Mouse (Mus musculus) CH12.LX (cell line): ENCODE results near the gene Mrpl54. TPM values are rescaled to one million over a fixed set of nuclear protein-coding genes. Genes with fewer than 3 reads are reported as not detected.

Source experiments
- DNase-seq: peaks from one replicate; pipeline ENCODE4 v3.0.0-alpha.2; 2013; ENCODE audit errors: extremely low read depth
- H3K27ac ChIP-seq: 2 replicates; pipeline ENCODE4 v1.5.1; 2012; ENCODE audit warnings: low read depth, mild to moderate bottlenecking, control low read depth, moderate library complexity; ENCODE audit not compliant: insufficient read depth
- H3K27me3 ChIP-seq: replicated peaks from 2 replicates; pipeline ENCODE3; 2012; ENCODE audit warnings: inconsistent platforms
- H3K36me3 ChIP-seq, 2 experiments: replicated peaks in 1 of 2; 2 replicates each; pipeline versions ENCODE3 to v1.6.1; 2012; ENCODE audit warnings: inconsistent platforms in 1 of 2, low read length in 1 of 2, mild to moderate bottlenecking in 1 of 2, mixed read lengths in 1 of 2, moderate library complexity in 1 of 2; ENCODE audit not compliant: control insufficient read depth in 1 of 2, insufficient read depth in 1 of 2
- H3K4me1 ChIP-seq, 2 experiments: 2 replicates each; pipeline ENCODE4 v1.6.1; 2012; ENCODE audit warnings: inconsistent platforms in 1 of 2, moderate library complexity in 1 of 2; ENCODE audit not compliant: insufficient read depth in 2 of 2, control insufficient read depth in 1 of 2
- H3K4me2 ChIP-seq: 2 replicates; pipeline ENCODE4 v1.6.1; 2012; ENCODE audit warnings: low read depth, mild to moderate bottlenecking, control low read depth; ENCODE audit not compliant: poor library complexity, insufficient read depth, severe bottlenecking
- H3K4me3 ChIP-seq, 3 experiments: fragments of 150-350 bp in 1 of 3; sonication (generic) in 1 of 3; replicated peaks in 1 of 3; 2 replicates each; pipeline versions ENCODE3 to v1.5.1; 2011 to 2012; ENCODE audit warnings: low read depth in 2 of 3, low read length in 2 of 3, mild to moderate bottlenecking in 2 of 3, moderate library complexity in 2 of 3, control low read depth in 1 of 3, improper control_type of control experiment in 1 of 3, inconsistent platforms in 1 of 3, mixed read lengths in 1 of 3; ENCODE audit not compliant: poor library complexity in 1 of 3
- H3K79me2 ChIP-seq: replicated peaks from 2 replicates; pipeline ENCODE4 v1.6.1; 2012; ENCODE audit warnings: mild to moderate bottlenecking, moderate library complexity; ENCODE audit not compliant: control insufficient read depth, poor library complexity, insufficient read depth, severe bottlenecking; ENCODE audit errors: extremely low read depth
- H3K9ac ChIP-seq: 2 replicates; pipeline ENCODE4 v1.6.1; 2012; ENCODE audit warnings: low read depth, mild to moderate bottlenecking, control low read depth, moderate library complexity; ENCODE audit not compliant: insufficient read depth
- H3K9me3 ChIP-seq: replicated peaks from 2 replicates; pipeline ENCODE3; 2012; ENCODE audit warnings: low read length, inconsistent platforms, mixed read lengths
- BHLHE40 ChIP-seq: IDR thresholded peaks from 2 replicates; pipeline ENCODE4 v1.6.1; 2011; ENCODE audit warnings: mild to moderate bottlenecking, low read depth, low read length, improper control_type of control experiment
- CHD1 ChIP-seq: IDR thresholded peaks from 2 replicates; pipeline ENCODE4 v1.6.1; 2012; ENCODE audit warnings: low read depth, low read length, improper control_type of control experiment, inconsistent platforms
- CTCF ChIP-seq, 2 experiments: IDR thresholded peaks in 1 of 2; conservative IDR thresholded peaks in 1 of 2; 2 replicates each; pipeline ENCODE4 v1.5.1; 2011 to 2012; ENCODE audit warnings: low read depth in 2 of 2, low read length in 2 of 2, improper control_type of control experiment in 1 of 2, inconsistent platforms in 1 of 2, mild to moderate bottlenecking in 1 of 2, moderate library complexity in 1 of 2
- E2F4 ChIP-seq: IDR thresholded peaks from 2 replicates; pipeline ENCODE4 v1.6.1; 2011; ENCODE audit warnings: low read depth, low read length, improper control_type of control experiment; ENCODE audit not compliant: insufficient replicate concordance
- ELF1 ChIP-seq: IDR thresholded peaks from 2 replicates; pipeline ENCODE4 v1.6.1; 2014; ENCODE audit warnings: low read depth, mild to moderate bottlenecking, inconsistent platforms, low read length, improper control_type of control experiment
- EP300 ChIP-seq: IDR thresholded peaks from 2 replicates; pipeline ENCODE4 v1.6.1; 2011; ENCODE audit warnings: low read length, improper control_type of control experiment
- ETS1 ChIP-seq: conservative IDR thresholded peaks from 2 replicates; pipeline ENCODE4 v1.6.1; 2012; ENCODE audit warnings: low read depth, mild to moderate bottlenecking, inconsistent platforms, low read length, improper control_type of control experiment, moderate library complexity
- GABPA ChIP-seq: IDR thresholded peaks from 2 replicates; pipeline ENCODE4 v1.6.1; 2012; ENCODE audit warnings: low read depth, low read length, improper control_type of control experiment, inconsistent platforms; ENCODE audit not compliant: insufficient replicate concordance
- HCFC1 ChIP-seq: IDR thresholded peaks from 2 replicates; pipeline ENCODE4 v1.6.1; 2012; ENCODE audit warnings: low read depth, mild to moderate bottlenecking, inconsistent platforms, low read length, improper control_type of control experiment
- IRF4 ChIP-seq: IDR thresholded peaks from 2 replicates; pipeline ENCODE4 v1.6.1; 2014; ENCODE audit warnings: low read depth, mild to moderate bottlenecking, inconsistent platforms, low read length, improper control_type of control experiment
- JUN ChIP-seq: IDR thresholded peaks from 2 replicates; pipeline ENCODE4 v1.6.1; 2011; ENCODE audit warnings: low read depth, mild to moderate bottlenecking, low read length, improper control_type of control experiment, moderate library complexity; ENCODE audit not compliant: insufficient read depth
- JUND ChIP-seq: conservative IDR thresholded peaks from 2 replicates; pipeline ENCODE4 v1.6.1; 2011; ENCODE audit warnings: low read depth, low read length, improper control_type of control experiment
- KAT2A ChIP-seq: IDR thresholded peaks from 2 replicates; pipeline ENCODE4 v1.6.1; 2012; ENCODE audit warnings: low read length, improper control_type of control experiment, inconsistent platforms; ENCODE audit not compliant: insufficient replicate concordance
- MAFK ChIP-seq: IDR thresholded peaks from 2 replicates; pipeline ENCODE4 v1.6.1; 2011; ENCODE audit warnings: low read length, improper control_type of control experiment; ENCODE audit not compliant: insufficient replicate concordance
- MAX ChIP-seq: IDR thresholded peaks from 2 replicates; pipeline ENCODE4 v1.6.1; 2011; ENCODE audit warnings: low read length, improper control_type of control experiment
- MAZ ChIP-seq: IDR thresholded peaks from 2 replicates; pipeline ENCODE4 v1.6.1; 2012; ENCODE audit warnings: low read depth, mild to moderate bottlenecking, inconsistent platforms, low read length, improper control_type of control experiment, moderate library complexity
- MEF2A ChIP-seq: IDR thresholded peaks from 2 replicates; pipeline ENCODE4 v1.6.1; 2014; ENCODE audit warnings: low read depth, mild to moderate bottlenecking, inconsistent platforms, low read length, improper control_type of control experiment, borderline replicate concordance
- MXI1 ChIP-seq: IDR thresholded peaks from 2 replicates; pipeline ENCODE4 v1.6.1; 2011; ENCODE audit warnings: mild to moderate bottlenecking, low read depth, low read length, improper control_type of control experiment
- MYC ChIP-seq: IDR thresholded peaks from 2 replicates; pipeline ENCODE4 v1.6.1; 2011; ENCODE audit warnings: low read depth, mild to moderate bottlenecking, improper control_type of control experiment, low read length
- NELFE ChIP-seq: IDR thresholded peaks from 2 replicates; pipeline ENCODE4 v1.6.1; 2011; ENCODE audit warnings: low read depth, low read length, improper control_type of control experiment
- NRF1 ChIP-seq: IDR thresholded peaks from 2 replicates; pipeline ENCODE4 v1.6.1; 2014; ENCODE audit warnings: low read depth, mild to moderate bottlenecking, inconsistent platforms, low read length, improper control_type of control experiment, moderate library complexity
- PAX5 ChIP-seq: IDR thresholded peaks from 2 replicates; pipeline ENCODE4 v1.6.1; 2012; ENCODE audit warnings: low read length, inconsistent platforms, mixed read lengths
- POLR2A ChIP-seq: IDR thresholded peaks from 2 replicates; pipeline ENCODE4 v1.6.1; 2011; ENCODE audit warnings: low read depth, mild to moderate bottlenecking, improper control_type of control experiment, low read length
- POLR2AphosphoS2 ChIP-seq: IDR thresholded peaks from 2 replicates; pipeline ENCODE4 v1.6.1; 2011; ENCODE audit warnings: low read depth, low read length, improper control_type of control experiment
- RAD21 ChIP-seq: IDR thresholded peaks from 2 replicates; pipeline ENCODE4 v1.6.1; 2011; ENCODE audit warnings: low read depth, mild to moderate bottlenecking, low read length, improper control_type of control experiment, moderate library complexity
- RCOR1 ChIP-seq: conservative IDR thresholded peaks from 2 replicates; pipeline ENCODE4 v1.6.1; 2012; ENCODE audit warnings: low read depth, mild to moderate bottlenecking, inconsistent platforms, low read length, improper control_type of control experiment
- SIN3A ChIP-seq: IDR thresholded peaks from 2 replicates; pipeline ENCODE4 v1.6.1; 2012; ENCODE audit warnings: low read length, improper control_type of control experiment, inconsistent platforms
- SMC3 ChIP-seq: IDR thresholded peaks from 2 replicates; pipeline ENCODE4 v1.6.1; 2011; ENCODE audit warnings: low read depth, low read length, improper control_type of control experiment
- TBP ChIP-seq: conservative IDR thresholded peaks from 2 replicates; pipeline ENCODE4 v1.6.1; 2011; ENCODE audit warnings: low read depth, low read length, improper control_type of control experiment
- TCF12 ChIP-seq: IDR thresholded peaks from 2 replicates; pipeline ENCODE4 v1.6.1; 2014; ENCODE audit warnings: low read depth, mild to moderate bottlenecking, inconsistent platforms, low read length, improper control_type of control experiment
- UBTF ChIP-seq: IDR thresholded peaks from 2 replicates; pipeline ENCODE4 v1.6.1; 2012; ENCODE audit warnings: low read depth, mild to moderate bottlenecking, inconsistent platforms, low read length, improper control_type of control experiment, moderate library complexity
- USF2 ChIP-seq: conservative IDR thresholded peaks from 2 replicates; pipeline ENCODE4 v1.6.1; 2011; ENCODE audit warnings: low read depth, low read length, improper control_type of control experiment
- ZC3H11A ChIP-seq: IDR thresholded peaks from 2 replicates; pipeline ENCODE4 v1.6.1; 2012; ENCODE audit warnings: low read depth, mild to moderate bottlenecking, inconsistent platforms, low read length, improper control_type of control experiment
- ZKSCAN1 ChIP-seq: IDR thresholded peaks from 2 replicates; pipeline ENCODE4 v1.6.1; 2012; ENCODE audit warnings: low read depth, inconsistent platforms, low read length, improper control_type of control experiment, borderline replicate concordance
- ZMIZ1 ChIP-seq: IDR thresholded peaks from 2 replicates; pipeline ENCODE4 v1.6.1; 2012; ENCODE audit warnings: low read depth, mild to moderate bottlenecking, inconsistent platforms, low read length, improper control_type of control experiment
- ZNF384 ChIP-seq: IDR thresholded peaks from 2 replicates; pipeline ENCODE4 v1.6.1; 2012; ENCODE audit warnings: low read depth, low read length, improper control_type of control experiment, inconsistent platforms
- dilution Hi-C: fragments of 300-500 bp; cut with MboI; formaldehyde crosslinking; loops from 2 replicates; pipeline ENCODE4 v1.14.3; 2020; ENCODE audit warnings: low sequenced_read_pairs; ENCODE audit not compliant: extremely low pct_unique_long_range_greater_than_20kb, extremely low pct_ligation_motif_present
- in situ Hi-C: fragments of 300-500 bp; cut with MboI; formaldehyde crosslinking; loops from 3 replicates; pipeline ENCODE4 v1.14.3; 2019; ENCODE audit warnings: low sequenced_read_pairs, low pct_ligation_motif_present, low pct_unique_long_range_greater_than_20kb, mixed read lengths
- polyA plus RNA-seq: library from polyadenylated mRNA; unstranded; fragments of >175 nt; gene quantifications from 2 replicates; pipeline ENCODE4 v1.2.1, GENCODE M21; 2012; ENCODE audit warnings: low read depth; ENCODE audit not compliant: insufficient read length
- total RNA-seq, 2 experiments: library from RNA; depleted of rRNA; stranded (reverse); fragments of 300-350 nt in 1 of 2; fragments of >200 nt in 1 of 2; gene quantifications; 2 replicates each; pipeline ENCODE4 v1.2.3; 2012 to 2014

The Mrpl54 gene
- total and polyA plus RNA-seq, 3 experiments, result 104 to 167 (median 128) TPM

GRCm38 (mm10) chr10:81268056-81268455 lies 1.3 kb upstream of the Mrpl54 start:
- Histone ChIP-seq H3K9ac (peak overlapping the region; percentile 95), H3K27ac (no peak overlapping the region), H3K9me3 (no peaks in the 10 kb centered on the region), H3K4me3 (peak overlapping the region; percentile 84 to 98 (median 96))
- TF ChIP-seq BHLHE40, result peak; percentile 78
- 0 out of 2 replicates have a peak, but pooled peaks have one; percentile 42 for TF ChIP-seq TBP
- TF ChIP-seq ZC3H11A, result no peak
- TF ChIP-seq NELFE, result 0 out of 2 replicates have a peak, but pooled peaks have one; percentile 40
- TF ChIP-seq MXI1, result peak; percentile 57; the same call in 1 of the 2 replicates
- TF ChIP-seq ELF1, result peak; percentile 95
- TF ChIP-seq POLR2A, result peak; percentile 64; the same call in 1 of the 2 replicates
- TF ChIP-seq MAZ, result no peak
- TF ChIP-seq KAT2A, result peak; percentile 92; the same call in 1 of the 2 replicates
- 0 out of 2 replicates have a peak, but pooled peaks have one; percentile 11 for TF ChIP-seq IRF4
- TF ChIP-seq ZNF384, result no peak
- TF ChIP-seq GABPA, result peak; percentile 53; the same call in 1 of the 2 replicates
- TF ChIP-seq MYC, result peak; percentile 34; the same call in 1 of the 2 replicates
- no peak for TF ChIP-seq ZKSCAN1
- TF ChIP-seq RAD21, result no peak
- 0 out of 2 replicates have a peak, but pooled peaks have one; percentile 8 for TF ChIP-seq MAX
- TF ChIP-seq USF2, result no peak
- TF ChIP-seq MAFK, result no peak
- no peak for TF ChIP-seq E2F4
- TF ChIP-seq PAX5, result no peak
- no peak for TF ChIP-seq ETS1
- no peak for TF ChIP-seq ZMIZ1
- TF ChIP-seq CHD1, result no peak
- peak; percentile 12; the same call in 1 of the 2 replicates for TF ChIP-seq TCF12
- TF ChIP-seq POLR2AphosphoS2, result no peak
- peak; percentile 84 for TF ChIP-seq NRF1
- TF ChIP-seq CTCF (conservative IDR thresholded peaks at IDR 0.05 in 1 of 2, IDR thresholded peaks at IDR 0.05 in 1 of 2; ENCODE audit: low read depth in 2 of 2, low read length in 2 of 2), result no peak
- TF ChIP-seq MEF2A, result no peak
- TF ChIP-seq JUND, result no peak
- no peak for TF ChIP-seq SMC3
- TF ChIP-seq EP300, result no peak
- TF ChIP-seq RCOR1, result no peak
- TF ChIP-seq UBTF, result no peak
- peak; percentile 97 for TF ChIP-seq HCFC1
- no peak for TF ChIP-seq JUN
- TF ChIP-seq SIN3A, result no peak; the same call in 1 of the 2 replicates
- TF ChIP-seq, all 38 proteins: peak for 14
- DNase-seq, result peak; percentile 91
- dilution Hi-C loops (no loop called here), in situ Hi-C loops (no loop called here)
- Histone ChIP-seq H3K4me1 (peaks cover 11 to 42% of the 10 kb centered on the region in 2 experiments), H3K79me2 (peaks cover 17% of the 10 kb centered on the region), H3K36me3 (peaks cover 58 to 63% of the 10 kb centered on the region in 2 experiments), H3K27me3 (no peaks in the 10 kb centered on the region), H3K4me2 (peak overlapping the region; percentile 57; the same call in 1 of the 2 replicates)
